Mouse (Mus musculus) brain, embryonic 14.5 days (tissue): Measurements from ENCODE around the gene Hoxb2. TPM values are rescaled to one million over a fixed set of nuclear protein-coding genes. Genes with fewer than 3 reads are reported as not detected.

Source experiments
- DNase-seq: peaks from one replicate; pipeline ENCODE4 v3.0.0-alpha.2; 2011; ENCODE audit warnings: low read depth
- CTCF ChIP-seq: fragments of 200-500 bp; IDR thresholded peaks from 2 replicates; pipeline ENCODE4 v1.5.1; 2012; ENCODE audit warnings: inconsistent platforms, mild to moderate bottlenecking, moderate library complexity, borderline replicate concordance; ENCODE audit not compliant: insufficient read depth, insufficient read length; ENCODE audit errors: extremely low read depth
- POLR2A ChIP-seq: fragments of 200-500 bp; IDR thresholded peaks from 2 replicates; pipeline ENCODE4 v1.6.1; 2012; ENCODE audit warnings: mild to moderate bottlenecking, inconsistent platforms, borderline replicate concordance; ENCODE audit not compliant: poor library complexity, insufficient read depth, insufficient read length, severe bottlenecking; ENCODE audit errors: extremely low read depth
- polyA plus RNA-seq: library from polyadenylated mRNA; depleted of rRNA; stranded (reverse); fragments of >200 nt; gene quantifications from 2 replicates; pipeline ENCODE4 v1.2.3, GENCODE M21; 2012; rRNA removed

Gene Hoxb2
- polyA plus RNA-seq: 3.6 and 18.5 TPM in 2 replicates

GRCm38 (mm10) chr11:96350341-96350624 lies at the start of gene Hoxb2:
Gene Hoxb2 (plus strand): TSS chr11:96350525.
- no peak for DNase-seq

GRCm38 (mm10) chr11:96301064-96301431 lies 49.3 kb upstream of the Hoxb2 start:
- DNase-seq: no peak
- TF ChIP-seq POLR2A: no peak
- TF ChIP-seq CTCF: no peak

More at GRCm38 (mm10) chr11:96350341-96350624, at the start of gene Hoxb2:
- no peak for TF ChIP-seq POLR2A
- no peak for TF ChIP-seq CTCF

GRCm38 (mm10) chr11:96301837-96302236 lies 48.5 kb upstream of the Hoxb2 start:
- DNase-seq: no peak
- TF ChIP-seq POLR2A (no peak), CTCF (no peak)

GRCm38 (mm10) chr11:96302381-96303150 lies 47.8 kb upstream of the Hoxb2 start:
- DNase-seq: no peak
- TF ChIP-seq CTCF (no peak), POLR2A (no peak)

- DNase-seq: peak; percentile 78
- no peak for TF ChIP-seq POLR2A
- TF ChIP-seq CTCF: peak; percentile 87
Measured at GRCm38 (mm10) chr11:96303151-96304099, 46.9 kb upstream of the Hoxb2 start, which contains the start of gene Hoxb5. Gene Hoxb5 (plus strand): TSS chr11:96303336.

GRCm38 (mm10) chr11:96304381-96305195 lies 45.7 kb upstream of the Hoxb2 start:
- DNase-seq: no peak
- TF ChIP-seq CTCF: no peak
- TF ChIP-seq POLR2A: no peak

GRCm38 (mm10) chr11:96305505-96306182 lies 44.7 kb upstream of the Hoxb2 start:
- DNase-seq: no peak
- TF ChIP-seq POLR2A (no peak), CTCF (no peak)

- DNase-seq: no peak
- TF ChIP-seq CTCF (no peak), POLR2A (no peak)
Measured at GRCm38 (mm10) chr11:96306183-96306907, 44.0 kb upstream of the Hoxb2 start.

GRCm38 (mm10) chr11:96306908-96307269 lies 43.4 kb upstream of the Hoxb2 start:
- DNase-seq: no peak
- TF ChIP-seq CTCF (no peak), POLR2A (no peak)

GRCm38 (mm10) chr11:96308763-96309162 lies 41.6 kb upstream of the Hoxb2 start:
- no peak for DNase-seq
- TF ChIP-seq POLR2A: no peak
- no peak for TF ChIP-seq CTCF
